Mouse (Mus musculus) C3H10T1/2 (cell line): Measurements from ENCODE around the gene Dennd2a. TPM values are rescaled to one million over a fixed set of nuclear protein-coding genes. Genes with fewer than 3 reads are reported as not detected.

Experiments used
- polyA plus RNA-seq, 2 experiments: library from polyadenylated mRNA; unstranded; fragments of >200 nt; fragmentation: generic; extraction: Trizol; gene quantifications; one replicate each; pipeline ENCODE4 v1.2.1; 2012; ENCODE audit warnings: missing spikeins in 2 of 2

Gene Dennd2a
- 10 to 100 TPM in 1 of 2 experiments, 1 to 10 TPM in 1; 5.6 to 18.2 TPM for polyA plus RNA-seq

GRCm38 (mm10) chr6:39557723-39558261 is at the start of gene Dennd2a:
Dennd2a (minus strand) TSS chr6:39557867.

GRCm38 (mm10) chr6:39592401-39593214 is 34.9 kb upstream of the Dennd2a start, which contains the start of gene Ndufb2:
Ndufb2 (plus strand) TSS chr6:39592574.

GRCm38 (mm10) chr6:39585517-39585916 is 27.9 kb upstream of the Dennd2a start, which contains the start of gene Gm42420:
Gm42420 (plus strand) TSS chr6:39585753.

GRCm38 (mm10) chr6:39573791-39574554 is 16.3 kb upstream of the Dennd2a start, which contains the start of gene Adck2:
Adck2 (plus strand) TSS chr6:39573873.

GRCm38 (mm10) chr6:39419851-39420721 is 137.6 kb downstream of the Dennd2a start, which contains the start of gene Mkrn1:
Mkrn1 (minus strand) TSS chr6:39420462.

Other genes with a start within 250 kb of the Dennd2a start
- 10 to 100 TPM in 1 of 2 experiments, 1 to 10 TPM in 1; 3.1 to 25.6 TPM for gene Slc37a3, start 180.2 kb downstream of the Dennd2a start, polyA plus RNA-seq
- not detected for gene Rab19, start 176.7 kb downstream of the Dennd2a start, polyA plus RNA-seq
- gene Mkrn1, start 137.4 kb downstream of the Dennd2a start, polyA plus RNA-seq, result 10 to 100 TPM; 19.1 to 48.8 TPM
- 10 to 100 TPM in 1 of 2 experiments, 1 to 10 TPM in 1; 8.2 to 26.1 TPM for gene Adck2, start 16.0 kb upstream of the Dennd2a start, polyA plus RNA-seq
- not detected for gene Gm42420, start 27.9 kb upstream of the Dennd2a start, polyA plus RNA-seq
- gene Ndufb2, start 34.7 kb upstream of the Dennd2a start, polyA plus RNA-seq, result 100 to 1,000 TPM; 261 to 268 TPM
- 1 to 10 TPM in 1 of 2 experiments, under 1 TPM in 1; 0.25 to 1.5 TPM for gene Braf, start 167.6 kb upstream of the Dennd2a start, polyA plus RNA-seq